Mouse (Mus musculus) intestine, embryonic 16.5 days (tissue): ENCODE data around the gene AI481877. TPM values are rescaled to one million over a fixed set of nuclear protein-coding genes. Genes with fewer than 3 reads are reported as not detected.

Source experiments
- ATAC-seq: fragments of 200-750 bp; cut with Nextera tagmentation; 2 replicates; pipeline ENCODE4 v1.8.0; 2017; ENCODE audit warnings: moderate TSS enrichment, moderate library complexity
- H3K27ac ChIP-seq: fragments of 300-500 bp; sonication (generic); 2 replicates; pipeline ENCODE4 v1.5.1; 2014; ENCODE audit warnings: mild to moderate bottlenecking, low read length
- H3K27me3 ChIP-seq: fragments of 300-500 bp; sonication (generic); replicated peaks from 2 replicates; pipeline ENCODE4 v1.6.1; 2014; ENCODE audit warnings: low read length, control low read depth, mixed read lengths; ENCODE audit not compliant: control insufficient read depth, insufficient read depth
- H3K36me3 ChIP-seq: fragments of 300-500 bp; sonication (generic); 2 replicates; pipeline ENCODE4 v1.6.1; 2014; ENCODE audit warnings: low read length, control low read depth; ENCODE audit not compliant: control insufficient read depth, insufficient read depth
- H3K4me1 ChIP-seq: fragments of 300-500 bp; sonication (generic); 2 replicates; pipeline ENCODE4 v1.6.1; 2014; ENCODE audit warnings: low read length, control low read depth, mixed read lengths; ENCODE audit not compliant: control insufficient read depth, insufficient read depth
- H3K4me2 ChIP-seq: fragments of 300-500 bp; sonication (generic); 2 replicates; pipeline ENCODE4 v1.6.1; 2014; ENCODE audit warnings: low read depth, low read length, control low read depth
- H3K4me3 ChIP-seq: fragments of 300-500 bp; sonication (generic); 2 replicates; pipeline ENCODE4 v1.5.1; 2014; ENCODE audit warnings: mild to moderate bottlenecking, low read length
- H3K9ac ChIP-seq: fragments of 300-500 bp; sonication (generic); 2 replicates; pipeline ENCODE4 v1.6.1; 2014; ENCODE audit warnings: low read depth, low read length
- H3K9me3 ChIP-seq: fragments of 300-500 bp; sonication (generic); 2 replicates; pipeline ENCODE4 v1.6.1; 2016; ENCODE audit warnings: low read length, control low read depth; ENCODE audit not compliant: control insufficient read depth
- WGBS: fragments of 180-500 bp; shearing (Covaris S2); extraction: QIAGEN DNeasy Blood & Tissue Kit; methylation state at CpG from one replicate; pipeline ENCODE4 v1.1.7; 2014; 5-methylcytosine and 5-hydroxymethylcytosine counted together
- polyA plus RNA-seq: library from polyadenylated mRNA; unstranded; fragments of >200 nt; fragmentation: Nextera tagmentation; extraction: Ambion mirVana; gene quantifications from 2 replicates; pipeline ENCODE4 v1.2.1, GENCODE M21; 2015

AI481877 gene
- polyA plus RNA-seq, 1 experiment from 2014 or later, result not detected

- H3K36me3 ChIP-seq, result 0 out of 2 replicates have a peak, but pooled peaks cover 4% of the 10 kb centered on the region
- H3K9ac ChIP-seq, result no peak overlapping the region
- H3K4me1 ChIP-seq, result no peaks in the 10 kb centered on the region
- no peak overlapping the region for H3K27ac ChIP-seq
- no peak for ATAC-seq
- no peaks in the 10 kb centered on the region for H3K9me3 ChIP-seq
- 96% methylated on average over 5 of the region's 5 CpGs for WGBS
- H3K27me3 ChIP-seq, result no peaks in the 10 kb centered on the region
- no peak overlapping the region for H3K4me3 ChIP-seq
- no peak overlapping the region for H3K4me2 ChIP-seq
Observed at GRCm38 (mm10) chr4:59043074-59043473, 95.7 kb downstream of the AI481877 start.

GRCm38 (mm10) chr4:59040397-59041287 is 98.1 kb downstream of the AI481877 start:
- no peak overlapping the region for H3K4me3 ChIP-seq
- no peaks in the 10 kb centered on the region for H3K27me3 ChIP-seq
- ATAC-seq, result no peak
- 84% methylated on average over 11 of the region's 11 CpGs for WGBS
- H3K36me3 ChIP-seq, result 0 out of 2 replicates have a peak, but pooled peaks cover 4% of the 10 kb centered on the region
- no peak overlapping the region for H3K4me2 ChIP-seq
- no peaks in the 10 kb centered on the region for H3K9me3 ChIP-seq
- no peak overlapping the region for H3K27ac ChIP-seq
- no peak overlapping the region for H3K9ac ChIP-seq
- H3K4me1 ChIP-seq, result peaks cover 9% of the 10 kb centered on the region

- Histone ChIP-seq H3K9ac (no peak overlapping the region), H3K4me2 (no peak overlapping the region), H3K27ac (no peak overlapping the region), H3K36me3 (0 out of 2 replicates have a peak, but pooled peaks cover 4% of the 10 kb centered on the region), H3K9me3 (no peaks in the 10 kb centered on the region), H3K27me3 (no peaks in the 10 kb centered on the region), H3K4me3 (no peak overlapping the region), H3K4me1 (peaks cover 10% of the 10 kb centered on the region)
- ATAC-seq, result no peak
- WGBS, result 69% methylated on average over 3 of the region's 3 CpGs
Observed at GRCm38 (mm10) chr4:59037525-59037924, 101.3 kb downstream of the AI481877 start.

GRCm38 (mm10) chr4:59036490-59037127 is 102.2 kb downstream of the AI481877 start:
- whole genome bisulfite sequencing, result 54% methylated on average over 13 of the region's 13 CpGs
- H3K4me2 ChIP-seq, result no peak overlapping the region

GRCm38 (mm10) chr4:59035786-59036350 is 102.9 kb downstream of the AI481877 start:
- no peak for ATAC-seq
- 64% methylated on average over 18 of the region's 18 CpGs for WGBS
- Histone ChIP-seq H3K9ac (peak overlapping the region; percentile 94; the same call in 1 of the 2 replicates), H3K36me3 (0 out of 2 replicates have a peak, but pooled peaks cover 4% of the 10 kb centered on the region), H3K9me3 (no peaks in the 10 kb centered on the region), H3K27me3 (no peaks in the 10 kb centered on the region), H3K27ac (no peak overlapping the region), H3K4me1 (peaks cover 10% of the 10 kb centered on the region), H3K4me3 (peak overlapping the region; percentile 91), H3K4me2 (peak overlapping the region; percentile 55)

More at GRCm38 (mm10) chr4:59036490-59037127, 102.2 kb downstream of the AI481877 start:
- peak; percentile 34; the same call in 1 of the 2 replicates for ATAC-seq
- no peak overlapping the region for H3K27ac ChIP-seq
- H3K9me3 ChIP-seq, result no peaks in the 10 kb centered on the region
- H3K9ac ChIP-seq, result no peak overlapping the region
- H3K36me3 ChIP-seq, result 0 out of 2 replicates have a peak, but pooled peaks cover 4% of the 10 kb centered on the region
- peaks cover 10% of the 10 kb centered on the region for H3K4me1 ChIP-seq
- H3K4me3 ChIP-seq, result no peak overlapping the region
- H3K27me3 ChIP-seq, result no peaks in the 10 kb centered on the region

- H3K27ac ChIP-seq, result peak within 1 kb of the TSS; percentile 69
- peaks cover 10% of the 10 kb centered on the region for H3K4me1 ChIP-seq
- peak within 1 kb of the TSS; percentile 55 for H3K4me2 ChIP-seq
- no peaks in the 10 kb centered on the region for H3K9me3 ChIP-seq
- peak within 1 kb of the TSS; percentile 91 for H3K4me3 ChIP-seq
- H3K36me3 ChIP-seq, result 0 out of 2 replicates have a peak, but pooled peaks cover 4% of the 10 kb centered on the region
- ATAC-seq, result peak; percentile 95
- H3K9ac ChIP-seq, result peak within 1 kb of the TSS; percentile 94
- WGBS, result 9% methylated on average over 75 of the region's 76 CpGs
- no peaks in the 10 kb centered on the region for H3K27me3 ChIP-seq
Observed at GRCm38 (mm10) chr4:59034918-59035785, 103.6 kb downstream of the AI481877 start, which contains the start of gene Gng10. Gene Gng10 (plus strand): TSS chr4:59035088.

GRCm38 (mm10) chr4:59034325-59034917 is 104.4 kb downstream of the AI481877 start:
- Histone ChIP-seq H3K9me3 (no peaks in the 10 kb centered on the region), H3K9ac (peak overlapping the region; percentile 94; the same call in 1 of the 2 replicates)

GRCm38 (mm10) chr4:59016922-59017321 is 121.9 kb downstream of the AI481877 start:
- H3K4me2 ChIP-seq, result no peak overlapping the region
- no peaks in the 10 kb centered on the region for H3K36me3 ChIP-seq
- no peak overlapping the region for H3K9ac ChIP-seq
- 76% methylated on average over 2 of the region's 2 CpGs for WGBS
- H3K4me3 ChIP-seq, result no peak overlapping the region
- H3K4me1 ChIP-seq, result no peaks in the 10 kb centered on the region; the same call in 1 of the 2 replicates
- ATAC-seq, result 0 out of 2 replicates have a peak, but pooled peaks have one; percentile 38
- no peaks in the 10 kb centered on the region for H3K9me3 ChIP-seq
- H3K27me3 ChIP-seq, result no peaks in the 10 kb centered on the region
- H3K27ac ChIP-seq, result no peak overlapping the region

More at GRCm38 (mm10) chr4:59034325-59034917, 104.4 kb downstream of the AI481877 start:
- WGBS, result 79% methylated on average over 10 of the region's 10 CpGs
- ATAC-seq, result no peak
- Histone ChIP-seq H3K4me3 (peak overlapping the region; percentile 91), H3K27me3 (no peaks in the 10 kb centered on the region), H3K36me3 (no peaks in the 10 kb centered on the region), H3K4me2 (peak overlapping the region; percentile 55), H3K4me1 (peaks cover 10% of the 10 kb centered on the region), H3K27ac (no peak overlapping the region)
